Mouse (Mus musculus) liver, embryonic 14.5 days (tissue): ENCODE results near the gene Med22.

Source experiments
- CTCF ChIP-seq: IDR thresholded peaks from 2 replicates; pipeline ENCODE4 v1.5.1; 2016; ENCODE audit warnings: antibody characterized with exemption, low read depth, control low read depth
- EP300 ChIP-seq: IDR thresholded peaks from 2 replicates; pipeline ENCODE4 v1.6.1; 2016; ENCODE audit warnings: antibody characterized with exemption, low read depth

DNA sequence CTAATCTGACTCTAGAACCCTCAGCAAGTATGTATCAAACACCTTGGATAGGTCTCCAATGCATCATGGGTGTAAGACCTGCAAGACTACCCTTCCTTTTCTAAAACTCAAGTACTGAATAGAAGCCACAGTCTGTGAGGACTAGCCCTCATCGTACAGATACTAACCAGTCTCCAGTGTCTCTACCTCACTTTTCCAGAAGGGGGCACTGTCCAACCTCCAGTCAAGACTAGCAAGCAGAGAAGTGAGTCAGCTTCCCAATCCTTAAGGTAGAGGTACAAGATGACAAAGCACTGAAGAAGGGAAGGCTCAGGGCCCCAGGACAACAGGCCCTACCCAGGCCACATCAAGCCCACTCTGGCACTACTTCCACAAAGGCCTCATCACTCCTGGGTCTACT lies 19.9 kb upstream of the Med22 start:
- TF ChIP-seq CTCF (peak; percentile 89), EP300 (no peak)
